Mouse (Mus musculus) lung, adult 2 months (tissue): Measurements from ENCODE around the gene 4930558C23Rik. TPM values are rescaled to one million over a fixed set of nuclear protein-coding genes. Genes with fewer than 3 reads are reported as not detected.
A peak's percentile ranks its signal among the peaks of the same experiment; 100 is the strongest.
"Not testable (repeated sequence)": the region's sequence is repeated elsewhere in the genome, so short reads cannot be mapped to it uniquely, and the experiment has no call there.

Source experiments
- DNase-seq: peaks from one replicate; pipeline ENCODE4 v3.0.0; 2022
- H3K4me1 ChIP-seq: fragments of 200-500 bp; 2 replicates; pipeline ENCODE4 v1.6.1; 2011; ENCODE audit warnings: low read length; ENCODE audit not compliant: control insufficient read depth, insufficient read depth
- H3K4me3 ChIP-seq: fragments of 200-500 bp; replicated peaks from 2 replicates; pipeline ENCODE3; 2011; ENCODE audit warnings: low read depth, mild to moderate bottlenecking, control low read depth, low read length; ENCODE audit errors: extremely low read depth
- CTCF ChIP-seq: fragments of 200-500 bp; IDR thresholded peaks from 2 replicates; pipeline ENCODE4 v1.5.1; 2011; ENCODE audit warnings: mild to moderate bottlenecking, low read length, control low read depth; ENCODE audit not compliant: insufficient read depth
- POLR2A ChIP-seq: fragments of 200-500 bp; IDR thresholded peaks from 2 replicates; pipeline ENCODE4 v1.6.1; 2011; ENCODE audit warnings: low read depth, mild to moderate bottlenecking, control low read depth, low read length, borderline replicate concordance; ENCODE audit errors: extremely low read depth
- WGBS: fragments of 180-500 bp; shearing (Covaris S2); methylation state at CpG from one replicate; pipeline ENCODE4 v1.1.7; 2018; 5-methylcytosine and 5-hydroxymethylcytosine counted together
- polyA plus RNA-seq: library from polyadenylated mRNA; depleted of rRNA; stranded (reverse); fragments of >200 nt; gene quantifications from 2 replicates; pipeline ENCODE4 v1.2.3, GENCODE M21; 2012

Gene 4930558C23Rik
- polyA plus RNA-seq, 1 experiment, result 0.30 TPM

GRCm38 (mm10) chr3:95433301-95433915, 30.8 kb upstream of the 4930558C23Rik start:
- WGBS, result 53% methylated on average over 10 of the region's 10 CpGs
- Histone ChIP-seq H3K4me3 (peak overlapping the region; percentile 46), H3K4me1 (no peaks in the 10 kb centered on the region)
- no peak for TF ChIP-seq CTCF
- no peak for TF ChIP-seq POLR2A
- no peak for DNase-seq

- DNase-seq, H3K4me1 ChIP-seq, H3K4me3 ChIP-seq: not testable (repeated sequence)
- WGBS, result 74% methylated on average over 4 of the region's 11 CpGs
Measured at GRCm38 (mm10) chr3:95428423-95428822, 25.8 kb upstream of the 4930558C23Rik start.

DNA sequence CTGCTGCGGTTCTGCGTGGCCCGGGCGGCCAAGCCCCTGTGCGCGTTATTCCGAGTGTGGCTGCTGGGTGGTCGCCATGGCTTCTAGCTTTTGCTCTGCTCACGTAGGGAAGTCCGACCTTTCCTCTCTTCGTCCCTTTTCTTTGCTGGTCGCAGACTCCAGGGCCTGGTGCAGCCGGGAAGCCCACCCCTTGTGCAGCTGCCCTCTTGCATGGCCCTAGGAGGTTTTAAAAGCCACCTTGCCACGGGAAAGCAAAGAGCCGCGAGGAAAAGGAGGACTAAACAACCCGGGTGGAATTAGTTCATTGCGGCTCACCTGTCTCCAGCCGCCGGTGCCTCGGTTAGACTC, 25.2 kb upstream of the 4930558C23Rik start:
- DNase-seq, result peak; percentile 17
- peak overlapping the region; percentile 10 for H3K4me3 ChIP-seq
- not testable (repeated sequence) for H3K4me1 ChIP-seq
- WGBS, result 19% methylated on average over 16 of the region's 21 CpGs

DNA sequence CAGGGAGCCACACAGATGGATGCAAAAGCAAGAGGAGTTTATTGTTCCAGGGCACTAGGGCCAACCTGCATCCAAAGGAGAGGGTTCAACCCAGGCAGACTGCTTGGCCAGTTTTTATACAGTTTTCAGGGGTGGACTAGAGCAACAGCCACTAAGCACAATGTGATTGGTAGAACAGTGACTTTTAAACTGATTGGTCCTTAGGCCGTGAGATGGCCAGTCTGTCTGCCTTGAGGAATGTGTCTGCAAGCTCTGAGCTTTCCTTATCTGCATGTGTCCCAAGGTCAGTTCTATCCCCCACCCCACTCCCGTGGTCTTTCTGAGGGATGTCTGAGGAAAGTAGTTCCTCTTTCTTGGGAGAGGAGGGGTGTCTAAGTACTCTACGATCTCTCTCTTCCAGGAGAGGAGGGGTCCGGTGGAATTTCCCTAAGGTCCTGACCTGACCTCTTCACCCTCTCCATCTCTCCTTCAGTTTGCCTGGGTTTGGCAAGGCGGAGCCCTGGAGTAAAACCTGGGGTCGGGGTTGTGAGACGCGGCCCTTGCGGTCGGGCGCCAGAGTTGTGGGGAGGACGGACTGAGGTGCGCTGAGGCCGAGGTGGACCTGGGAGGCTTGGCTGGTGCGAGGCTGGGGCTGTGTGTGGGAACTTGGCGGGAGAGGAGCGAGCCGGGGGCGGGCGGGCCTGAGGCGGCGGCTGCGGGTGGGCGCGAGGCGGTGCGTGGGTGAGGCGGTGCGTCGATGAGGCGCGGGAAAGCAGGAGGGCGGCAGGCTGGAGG, 24.7 kb upstream of the 4930558C23Rik start:
- WGBS, result 23% methylated on average over 16 of the region's 33 CpGs

GRCm38 (mm10) chr3:95426476-95426875, 23.8 kb upstream of the 4930558C23Rik start:
- not testable (repeated sequence) for H3K4me3 ChIP-seq, H3K4me1 ChIP-seq, DNase-seq
- 78% methylated on average over 5 of the region's 5 CpGs for WGBS

More for the DNA sequence above, 24.7 kb upstream of the 4930558C23Rik start:
- H3K4me1 ChIP-seq, H3K4me3 ChIP-seq, DNase-seq: not testable (repeated sequence)

DNA sequence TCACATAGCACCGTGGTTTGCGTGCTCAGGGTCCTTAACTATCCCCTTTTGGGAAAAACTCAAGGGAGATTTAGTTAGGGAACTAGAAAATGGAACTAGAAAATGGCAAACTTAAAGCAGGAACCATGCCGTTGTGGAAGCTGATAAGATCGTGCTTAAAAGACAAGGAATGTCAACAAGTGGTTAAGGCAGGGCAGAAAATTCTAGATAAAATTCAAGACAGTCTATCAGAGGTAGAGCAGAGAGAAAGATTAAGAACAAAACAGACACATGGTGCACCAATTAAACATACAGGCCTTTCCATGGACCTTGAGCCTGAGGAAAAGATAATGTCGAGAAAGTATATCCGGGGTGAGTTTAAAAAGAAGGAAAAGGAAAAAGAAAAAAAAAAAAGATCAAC, 15.2 kb upstream of the 4930558C23Rik start:
- TF ChIP-seq CTCF (no peak), POLR2A (no peak)
- no peak overlapping the region for H3K4me3 ChIP-seq
- 82% methylated on average over 6 of the region's 6 CpGs for WGBS
- DNase-seq, result no peak
- H3K4me1 ChIP-seq, result no peaks in the 10 kb centered on the region

- 79% methylated on average over 1 of the region's 1 CpGs for WGBS
- DNase-seq, result no peak
- no peak for TF ChIP-seq CTCF
- TF ChIP-seq POLR2A, result no peak
- no peaks in the 10 kb centered on the region for H3K4me1 ChIP-seq
- no peak overlapping the region for H3K4me3 ChIP-seq
Measured at GRCm38 (mm10) chr3:95412268-95412667, 9.6 kb upstream of the 4930558C23Rik start.

GRCm38 (mm10) chr3:95408852-95409251, 6.2 kb upstream of the 4930558C23Rik start:
- 85% methylated on average over 2 of the region's 2 CpGs for WGBS
- Histone ChIP-seq H3K4me3 (no peak overlapping the region), H3K4me1 (no peaks in the 10 kb centered on the region)
- TF ChIP-seq POLR2A (no peak), CTCF (no peak)
- DNase-seq, result no peak

DNA sequence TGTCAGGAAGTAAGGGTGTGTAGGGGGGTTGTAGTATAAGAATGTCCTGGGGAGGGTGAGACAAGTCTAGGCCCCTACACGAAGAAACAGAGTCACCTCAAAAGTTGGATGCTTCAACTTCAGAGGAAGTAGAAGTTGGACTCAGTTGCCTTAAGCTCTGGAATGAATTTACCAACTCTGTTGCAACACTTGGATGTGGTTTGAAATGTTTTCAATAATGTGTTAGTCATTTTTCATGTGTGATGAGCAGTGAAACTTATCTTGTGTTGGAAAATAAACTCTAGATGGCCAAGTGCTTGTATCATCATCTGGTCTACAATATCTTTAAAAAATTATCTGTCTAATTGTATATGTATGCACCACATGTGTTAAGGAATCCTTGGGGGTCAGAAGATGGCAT, 5.1 kb upstream of the 4930558C23Rik start:
- 57% methylated on average over 1 of the region's 1 CpGs for WGBS
- no peak for TF ChIP-seq CTCF
- no peak for TF ChIP-seq POLR2A
- Histone ChIP-seq H3K4me3 (no peak overlapping the region), H3K4me1 (no peaks in the 10 kb centered on the region)
- DNase-seq, result no peak

- Histone ChIP-seq H3K4me3 (no peak overlapping the region), H3K4me1 (no peaks in the 10 kb centered on the region)
- 53% methylated on average over 4 of the region's 4 CpGs for WGBS
- peak; percentile 23; the same call in 1 of the 2 replicates for TF ChIP-seq CTCF
- TF ChIP-seq POLR2A, result no peak
- DNase-seq, result no peak
Measured at GRCm38 (mm10) chr3:95394385-95394784, 8.3 kb downstream of the 4930558C23Rik start.
